Mouse (Mus musculus) midbrain, embryonic 10.5 days (tissue): ENCODE results near the gene Duoxa1. TPM values are rescaled to one million over a fixed set of nuclear protein-coding genes. Genes with fewer than 3 reads are reported as not detected.

Experiments
- DNase-seq: peaks from one replicate; pipeline ENCODE4 v3.0.0-alpha.2; 2017; ENCODE audit warnings: low spot score
- H3K27ac ChIP-seq: fragments of 300-500 bp; sonication (generic); replicated peaks from 2 replicates; pipeline ENCODE4 v1.5.1; 2016; ENCODE audit warnings: mild to moderate bottlenecking
- H3K27me3 ChIP-seq: fragments of 300-500 bp; sonication (generic); 2 replicates; pipeline ENCODE4 v1.6.1; 2016; ENCODE audit warnings: low read depth, mild to moderate bottlenecking; ENCODE audit not compliant: poor library complexity, severe bottlenecking
- H3K36me3 ChIP-seq: fragments of 300-500 bp; sonication (generic); 2 replicates; pipeline ENCODE4 v1.6.1; 2016; ENCODE audit warnings: mild to moderate bottlenecking, moderate library complexity
- H3K4me1 ChIP-seq: fragments of 300-500 bp; sonication (generic); 2 replicates; pipeline ENCODE4 v1.6.1; 2016
- H3K4me3 ChIP-seq: fragments of 300-500 bp; sonication (generic); 2 replicates; pipeline ENCODE4 v1.5.1; 2016; ENCODE audit warnings: mild to moderate bottlenecking, moderate library complexity
- H3K9me3 ChIP-seq: fragments of 300-500 bp; sonication (generic); replicated peaks from 2 replicates; pipeline ENCODE4 v1.6.1; 2016; ENCODE audit warnings: mild to moderate bottlenecking
- WGBS: fragments of 180-500 bp; shearing (Covaris S2); methylation state at CpG from one replicate; pipeline ENCODE4 v1.1.7; 2016; 5-methylcytosine and 5-hydroxymethylcytosine counted together
- polyA plus RNA-seq: library from polyadenylated mRNA; unstranded; fragments of >200 nt; fragmentation: Nextera tagmentation; extraction: Ambion mirVana; gene quantifications from 2 replicates; pipeline ENCODE4 v1.2.1, GENCODE M21; 2016

The Duoxa1 gene
- polyA plus RNA-seq, 1 experiment from 2014 or later = not detected

DNA sequence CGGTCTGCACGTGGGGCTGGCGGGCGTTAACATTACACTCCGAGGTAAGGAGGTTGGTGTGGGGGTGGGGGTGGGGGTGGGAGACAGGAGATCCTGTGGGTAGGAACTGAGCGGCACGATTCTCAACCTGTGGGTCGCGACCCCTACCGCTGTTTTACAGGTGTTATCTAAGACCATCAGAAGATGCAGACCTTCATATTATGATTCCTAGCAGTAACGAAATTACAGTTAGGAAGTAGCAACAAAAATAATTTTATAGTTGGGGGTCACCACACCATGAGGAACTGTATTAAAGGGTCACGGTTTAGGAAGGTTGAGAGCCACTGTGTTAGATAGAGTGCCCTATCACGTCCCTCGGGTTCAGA is 12.9 kb downstream of the Duoxa1 start:
- H3K4me3 ChIP-seq = peak overlapping the region; percentile 54
- no peak for DNase-seq
- H3K4me1 ChIP-seq = peaks cover 55% of the 10 kb centered on the region
- no peaks in the 10 kb centered on the region for H3K36me3 ChIP-seq
- H3K27me3 ChIP-seq = peaks cover 100% of the 10 kb centered on the region
- H3K9me3 ChIP-seq = no peaks in the 10 kb centered on the region
- H3K27ac ChIP-seq = no peak overlapping the region
- WGBS = 6% methylated on average over 14 of the region's 14 CpGs

DNA sequence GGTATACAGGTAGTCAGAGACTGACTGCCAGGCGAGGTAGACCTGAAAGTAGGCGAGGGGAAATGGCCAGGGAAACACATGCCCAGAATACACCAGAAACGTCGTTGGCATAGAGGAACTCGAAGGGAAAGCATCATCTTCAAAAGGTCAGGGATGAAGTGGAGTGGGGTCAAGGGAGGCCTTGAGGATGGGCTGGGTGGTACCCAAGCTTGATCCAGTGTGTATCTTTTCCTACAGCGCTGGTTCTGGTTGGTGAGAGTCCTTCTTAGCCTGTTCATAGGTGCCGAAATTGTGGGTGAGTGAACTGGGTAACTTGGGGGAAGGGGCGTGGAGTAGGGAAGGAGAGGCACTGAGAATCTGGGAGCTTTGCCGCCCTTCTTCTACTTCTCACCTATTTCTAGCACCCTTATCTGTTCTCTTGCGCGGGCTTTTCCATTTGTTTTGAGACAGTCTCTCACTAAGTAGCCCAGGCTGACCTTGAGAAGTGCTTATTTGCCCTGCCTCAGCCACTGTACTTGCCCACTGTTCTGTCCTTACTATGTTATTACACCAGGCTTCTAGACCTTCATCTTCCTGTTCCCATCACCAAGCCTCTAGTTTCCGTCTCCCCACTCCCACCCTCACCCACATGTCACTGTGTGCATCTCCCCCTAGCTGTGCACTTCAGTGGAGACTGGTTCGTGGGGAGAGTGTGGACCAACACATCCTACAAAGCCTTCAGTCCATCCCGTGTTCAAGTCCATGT is 13.4 kb downstream of the Duoxa1 start:
- H3K4me3 ChIP-seq = no peak overlapping the region
- peak; percentile 27 for DNase-seq
- H3K36me3 ChIP-seq = no peaks in the 10 kb centered on the region
- no peaks in the 10 kb centered on the region for H3K9me3 ChIP-seq
- WGBS = 5% methylated on average over 14 of the region's 14 CpGs
- H3K27ac ChIP-seq = no peak overlapping the region
- peaks cover 55% of the 10 kb centered on the region for H3K4me1 ChIP-seq
- H3K27me3 ChIP-seq = peaks cover 100% of the 10 kb centered on the region

DNA sequence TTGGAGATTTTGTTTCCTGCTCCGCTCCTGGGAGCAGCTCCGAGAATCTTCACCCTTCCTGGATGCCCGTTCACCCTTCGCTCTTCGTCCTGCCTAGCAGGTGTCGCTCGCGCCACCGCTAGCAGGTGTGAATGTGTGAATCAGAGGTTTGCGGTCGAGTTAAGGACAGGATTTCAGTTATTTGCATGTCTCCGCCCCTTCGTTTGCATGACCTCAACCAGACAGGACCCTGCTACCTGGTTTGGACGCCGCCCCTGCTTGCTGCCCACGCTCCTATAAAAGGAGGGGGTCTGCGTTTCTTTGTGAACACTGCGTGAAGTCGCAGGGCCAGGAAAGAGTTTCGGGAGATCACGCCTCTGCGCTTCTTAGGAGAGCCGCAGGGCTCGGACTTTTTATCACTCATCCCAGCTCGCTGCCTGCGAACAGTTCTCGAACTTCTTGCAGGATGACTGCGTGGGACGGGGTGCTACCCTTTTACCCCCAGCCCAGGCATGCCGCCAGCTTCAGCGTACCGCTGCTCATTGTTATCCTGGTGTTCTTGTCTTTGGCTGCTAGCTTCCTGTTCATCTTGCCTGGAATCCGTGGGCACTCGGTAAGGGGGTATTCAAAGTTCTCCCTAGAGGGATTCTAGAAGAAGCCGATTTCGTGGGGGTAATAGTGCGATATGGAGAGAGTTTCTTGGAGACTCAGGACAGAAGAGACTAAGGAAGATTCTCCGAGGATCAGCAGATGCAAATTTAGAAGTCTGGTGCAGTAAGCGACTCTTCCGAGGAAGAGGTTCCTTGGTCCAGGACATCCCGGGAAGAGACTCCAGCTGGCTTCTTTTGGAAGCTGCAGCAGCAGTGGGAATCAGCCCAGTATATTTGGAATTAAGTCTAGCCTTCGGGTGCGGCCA is 14.7 kb downstream of the Duoxa1 start, which contains the start of gene Duoxa2:
Gene Duoxa2 (plus strand): TSS at position 305 of the 895 bp plus-strand sequence.
- Histone ChIP-seq H3K27me3 (peaks cover 100% of the 10 kb centered on the region), H3K4me3 (peak within 1 kb of the TSS; percentile 48), H3K9me3 (no peaks in the 10 kb centered on the region), H3K4me1 (peaks cover 55% of the 10 kb centered on the region), H3K27ac (no peak within 1 kb of the TSS), H3K36me3 (no peaks in the 10 kb centered on the region)
- peak; percentile 52 for DNase-seq
- 1% methylated on average over 43 of the region's 43 CpGs for WGBS

DNA sequence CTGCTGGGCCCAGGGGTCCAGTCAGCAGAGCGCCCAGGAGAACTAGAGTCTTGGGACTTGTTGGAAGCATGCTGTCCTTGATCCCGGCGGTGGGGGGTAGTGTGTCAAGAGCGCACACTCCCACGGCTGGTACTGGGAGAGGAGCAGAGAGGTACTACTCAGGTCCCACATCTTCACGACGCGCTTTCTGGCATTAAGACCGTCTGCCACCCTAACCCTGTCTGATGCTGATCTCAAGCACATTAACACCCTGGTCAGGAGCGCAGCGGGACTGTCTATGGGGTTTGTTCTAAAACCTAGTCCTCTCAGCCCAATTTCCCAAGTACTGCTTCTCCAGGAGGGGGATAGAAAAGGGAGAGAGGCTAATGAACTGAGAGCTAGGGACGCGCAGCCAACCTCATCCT is 15.4 kb downstream of the Duoxa1 start, which contains the start of gene Duox2:
Gene Duox2 (minus strand): TSS at position 354 of the 404 bp plus-strand sequence.
- DNase-seq = no peak

DNA sequence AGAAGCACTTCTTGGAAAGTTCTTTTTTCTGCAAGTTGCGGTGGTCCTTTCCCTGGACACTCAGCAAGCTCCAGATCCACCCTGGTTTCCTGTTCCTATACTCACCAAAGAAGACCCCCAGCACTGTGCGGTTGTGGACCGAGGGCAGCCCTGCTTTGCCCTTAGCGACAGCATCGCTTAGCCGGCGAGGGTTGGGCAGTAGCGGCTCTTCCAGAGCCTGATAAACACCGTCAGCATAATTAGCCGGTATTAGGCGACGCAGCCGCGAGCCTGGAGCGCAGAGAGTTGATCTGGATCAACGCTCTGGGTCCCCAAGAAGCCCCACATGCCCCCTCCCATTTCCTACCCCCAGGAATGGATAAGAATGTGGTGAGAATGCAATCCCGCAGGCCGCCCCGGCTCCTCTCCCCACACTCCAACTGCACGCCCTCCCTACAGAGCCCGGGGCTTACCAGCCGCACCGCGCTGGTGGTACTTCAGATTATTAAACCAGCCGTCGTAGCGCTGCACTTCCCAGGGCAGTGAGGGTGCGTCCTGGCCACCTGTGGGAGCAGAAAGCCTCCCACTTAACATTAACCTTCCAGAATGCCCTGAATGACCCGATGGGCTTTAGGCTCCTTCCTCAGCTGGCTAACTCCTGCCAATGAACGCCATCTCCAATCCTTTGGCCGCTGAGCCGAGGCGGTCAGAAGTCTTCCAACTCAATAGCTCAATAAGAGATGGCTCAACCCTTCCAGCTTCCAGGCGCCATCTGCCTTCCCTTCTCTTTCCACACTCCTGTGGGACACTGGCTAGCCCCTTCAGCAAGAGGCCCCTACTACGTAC is 16.0 kb downstream of the Duoxa1 start:
- no peaks in the 10 kb centered on the region for H3K9me3 ChIP-seq
- no peaks in the 10 kb centered on the region for H3K36me3 ChIP-seq
- DNase-seq = peak; percentile 63
- no peak overlapping the region for H3K27ac ChIP-seq
- WGBS = under 1% methylated on average over 35 of the region's 35 CpGs
- H3K27me3 ChIP-seq = peaks cover 96% of the 10 kb centered on the region
- peaks cover 55% of the 10 kb centered on the region for H3K4me1 ChIP-seq
- H3K4me3 ChIP-seq = peak overlapping the region; percentile 45

More for the DNA sequence above, 15.4 kb downstream of the Duoxa1 start, which contains the start of gene Duox2:
- Histone ChIP-seq H3K36me3 (no peaks in the 10 kb centered on the region), H3K4me1 (peaks cover 55% of the 10 kb centered on the region), H3K4me3 (peak within 1 kb of the TSS; percentile 48), H3K9me3 (no peaks in the 10 kb centered on the region), H3K27me3 (peaks cover 100% of the 10 kb centered on the region), H3K27ac (no peak within 1 kb of the TSS)
- WGBS = 2% methylated on average over 13 of the region's 13 CpGs

DNA sequence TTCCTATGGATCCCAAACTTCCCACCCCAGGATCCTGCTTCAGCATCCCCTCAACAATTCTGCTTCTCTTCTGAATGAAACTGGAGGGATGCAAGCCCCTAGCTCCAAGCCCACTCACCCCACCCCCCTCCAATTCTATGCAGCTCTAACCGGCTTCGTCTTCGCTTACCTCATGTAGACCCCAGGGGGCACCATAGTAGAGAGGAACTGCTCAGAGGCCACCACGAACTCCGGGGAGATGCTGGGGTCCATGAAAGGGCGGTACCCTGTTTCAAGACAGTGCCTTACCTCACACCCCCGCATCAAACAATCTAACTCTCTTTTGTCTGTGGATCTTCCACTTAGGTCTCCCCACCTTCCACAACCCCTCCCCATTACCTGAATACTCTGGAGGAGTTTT is 18.6 kb downstream of the Duoxa1 start:
- no peak overlapping the region for H3K4me3 ChIP-seq
- 4% methylated on average over 7 of the region's 7 CpGs for WGBS
- H3K9me3 ChIP-seq = no peaks in the 10 kb centered on the region
- H3K27ac ChIP-seq = no peak overlapping the region
- H3K4me1 ChIP-seq = peaks cover 36% of the 10 kb centered on the region
- peaks cover 87% of the 10 kb centered on the region for H3K27me3 ChIP-seq
- no peak for DNase-seq
- H3K36me3 ChIP-seq = no peaks in the 10 kb centered on the region

DNA sequence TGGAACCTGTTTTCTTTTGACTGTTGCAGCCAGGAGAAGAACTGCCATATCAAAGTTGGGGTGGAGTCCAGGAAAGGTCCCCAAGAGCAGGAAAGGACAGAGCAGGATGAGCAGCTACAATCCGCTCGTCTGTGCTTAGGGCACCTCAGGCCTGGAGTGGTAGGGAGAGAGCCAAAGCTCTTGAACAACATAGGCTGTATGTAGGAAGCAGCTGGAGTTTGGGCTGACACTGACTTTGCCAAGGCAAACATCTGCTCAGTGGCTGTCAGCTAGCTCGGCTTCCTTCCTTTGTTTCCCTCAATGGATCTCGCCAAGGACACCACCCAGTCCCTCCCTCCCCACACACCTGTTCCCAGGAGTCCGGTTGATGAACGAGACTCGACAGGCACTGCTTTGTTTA is 27.4 kb downstream of the Duoxa1 start:
- DNase-seq = no peak
- no peak overlapping the region for H3K27ac ChIP-seq
- no peak overlapping the region for H3K4me3 ChIP-seq
- WGBS = 72% methylated on average over 7 of the region's 7 CpGs
- H3K27me3 ChIP-seq = 0 out of 2 replicates have a peak, but pooled peaks cover 7% of the 10 kb centered on the region
- no peaks in the 10 kb centered on the region for H3K36me3 ChIP-seq
- H3K4me1 ChIP-seq = no peaks in the 10 kb centered on the region
- no peaks in the 10 kb centered on the region for H3K9me3 ChIP-seq

DNA sequence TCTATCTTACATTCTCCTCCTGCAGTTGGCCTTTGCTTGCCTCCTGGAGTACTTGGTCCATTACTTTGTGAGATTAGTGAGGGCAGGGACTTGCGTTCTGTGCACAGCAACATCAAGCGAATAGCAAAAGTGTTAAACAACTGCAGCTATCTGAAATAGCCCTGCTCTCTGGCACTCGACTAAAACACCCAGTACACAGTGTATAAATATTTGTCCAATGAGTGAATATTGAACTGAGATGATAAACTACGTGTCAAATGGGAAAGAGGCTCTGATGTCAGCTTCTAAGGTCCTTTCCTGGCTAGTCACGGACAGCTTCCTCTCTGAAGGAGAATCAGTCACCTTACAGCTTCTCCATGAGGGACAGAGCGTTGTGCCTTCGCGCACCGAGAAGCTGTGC is 29.4 kb downstream of the Duoxa1 start:
- no peak overlapping the region for H3K27ac ChIP-seq
- 89% methylated on average over 9 of the region's 9 CpGs for WGBS
- no peaks in the 10 kb centered on the region for H3K36me3 ChIP-seq
- H3K4me3 ChIP-seq = no peak overlapping the region
- H3K9me3 ChIP-seq = no peaks in the 10 kb centered on the region
- no peak for DNase-seq
- no peaks in the 10 kb centered on the region for H3K27me3 ChIP-seq
- no peaks in the 10 kb centered on the region for H3K4me1 ChIP-seq

DNA sequence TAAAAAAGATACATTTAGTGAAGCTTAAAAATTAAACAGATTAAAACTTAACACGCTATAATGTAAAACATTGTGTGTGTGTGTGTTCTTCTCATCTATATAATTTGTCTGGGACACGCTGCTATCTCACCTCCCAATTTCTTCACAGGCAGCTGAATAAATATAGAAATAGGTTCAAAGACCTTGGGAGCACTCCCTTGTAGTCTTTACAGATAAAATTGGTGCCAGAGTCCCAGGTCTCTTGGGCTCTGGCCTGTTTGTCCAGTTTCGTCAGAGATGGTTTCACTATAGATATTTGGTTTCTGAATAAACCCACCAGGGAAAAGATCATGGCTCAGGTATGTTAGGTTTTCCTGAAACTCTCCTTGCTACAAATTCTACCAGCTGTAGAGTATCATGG is 34.8 kb downstream of the Duoxa1 start:
- H3K27ac ChIP-seq = no peak overlapping the region
- H3K4me3 ChIP-seq = no peak overlapping the region
- no peaks in the 10 kb centered on the region for H3K27me3 ChIP-seq
- peaks cover 5% of the 10 kb centered on the region; the same call in 1 of the 2 replicates for H3K4me1 ChIP-seq
- 91% methylated on average over 3 of the region's 3 CpGs for WGBS
- no peaks in the 10 kb centered on the region for H3K9me3 ChIP-seq
- DNase-seq = no peak
- H3K36me3 ChIP-seq = no peaks in the 10 kb centered on the region

DNA sequence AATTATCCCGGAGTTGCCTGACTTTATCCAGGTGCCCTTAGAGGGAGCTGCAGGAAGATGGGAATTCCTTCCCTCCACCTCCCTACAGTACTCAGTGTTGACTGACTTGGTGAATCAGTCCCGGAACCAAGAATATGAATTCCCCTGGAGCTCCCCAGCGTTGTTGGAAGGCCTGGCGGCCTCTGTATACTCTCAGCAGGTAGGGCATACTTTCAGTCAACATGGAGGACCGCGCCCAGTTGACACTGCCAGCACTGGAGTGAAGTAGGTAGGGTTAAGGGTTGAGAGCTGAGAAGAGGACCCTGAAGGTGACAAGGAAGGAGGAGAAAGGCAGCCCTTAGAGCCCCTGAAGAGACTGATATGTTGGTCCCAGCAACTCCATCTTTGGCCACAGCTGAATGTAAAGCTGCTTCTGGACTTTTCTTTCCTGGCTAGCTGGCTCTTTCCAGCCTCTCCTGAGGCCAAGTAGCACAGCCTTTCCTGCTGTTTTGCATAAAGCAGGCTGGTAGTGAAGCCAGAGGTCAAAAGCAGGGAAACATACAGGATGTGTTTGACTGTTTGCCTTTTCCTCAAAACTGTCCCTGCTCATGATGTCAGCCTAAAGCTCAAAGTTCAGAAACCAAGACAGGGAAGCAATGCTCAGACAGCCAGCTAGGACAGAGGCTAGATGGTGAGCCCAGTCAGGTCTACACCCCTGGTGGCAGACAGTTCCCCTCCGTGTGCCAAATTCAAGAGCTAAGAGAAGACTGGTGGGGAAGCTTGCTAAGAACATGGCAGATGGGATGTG is 46.9 kb downstream of the Duoxa1 start:
- Histone ChIP-seq H3K9me3 (no peaks in the 10 kb centered on the region), H3K27me3 (no peaks in the 10 kb centered on the region), H3K27ac (no peak overlapping the region), H3K4me3 (no peak overlapping the region), H3K4me1 (peaks cover 17% of the 10 kb centered on the region), H3K36me3 (peaks cover 4% of the 10 kb centered on the region)
- no peak for DNase-seq
- 86% methylated on average over 7 of the region's 7 CpGs for WGBS

DNA sequence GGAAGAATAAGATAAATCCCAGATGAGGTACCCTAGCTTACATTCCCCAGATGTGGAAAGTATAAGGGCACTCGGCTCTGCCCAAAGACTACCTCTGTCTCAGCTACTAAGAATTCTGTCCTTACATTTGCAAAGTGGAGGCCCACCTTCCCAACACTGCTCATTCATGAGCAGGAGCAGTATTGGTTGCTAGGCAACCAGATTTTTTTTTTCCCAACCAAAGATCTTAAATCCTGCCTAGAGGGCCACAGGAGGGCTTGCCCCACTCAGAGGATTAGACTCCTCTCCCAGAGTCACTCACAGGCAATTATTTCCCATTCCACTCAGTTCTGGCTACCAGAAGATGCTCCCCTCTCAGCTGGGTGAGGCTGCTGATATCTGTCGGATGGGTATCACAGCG is 48.8 kb downstream of the Duoxa1 start:
- Histone ChIP-seq H3K9me3 (no peaks in the 10 kb centered on the region), H3K4me3 (no peak overlapping the region), H3K27ac (no peak overlapping the region; the same call in 1 of the 2 replicates), H3K27me3 (no peaks in the 10 kb centered on the region), H3K4me1 (peaks cover 17% of the 10 kb centered on the region), H3K36me3 (peaks cover 16% of the 10 kb centered on the region)
- 46% methylated on average over 3 of the region's 3 CpGs for WGBS
- DNase-seq = peak; percentile 47

DNA sequence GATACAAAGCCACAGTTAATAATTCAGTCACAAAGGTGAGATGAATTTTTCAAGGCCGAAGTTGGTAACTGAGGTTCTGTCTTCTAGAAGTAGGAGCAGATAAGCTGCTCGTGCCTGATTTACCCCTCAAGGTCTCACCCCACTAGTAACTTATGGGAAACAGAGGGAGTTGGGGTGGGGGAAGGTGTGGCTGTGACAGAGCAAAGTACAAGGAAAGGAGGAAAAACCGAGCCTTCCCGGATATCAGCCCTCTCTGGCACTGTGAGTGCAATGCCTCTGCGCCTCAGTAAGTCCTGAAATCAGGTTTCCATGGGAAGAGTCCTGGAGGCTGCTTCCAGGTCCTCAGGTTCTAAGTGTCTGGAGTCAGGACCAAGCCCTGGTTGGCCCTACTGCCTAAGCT is 52.8 kb downstream of the Duoxa1 start:
- Histone ChIP-seq H3K4me3 (no peak overlapping the region), H3K9me3 (no peaks in the 10 kb centered on the region), H3K27me3 (no peaks in the 10 kb centered on the region), H3K27ac (no peak overlapping the region), H3K36me3 (peaks cover 20% of the 10 kb centered on the region), H3K4me1 (peaks cover 17% of the 10 kb centered on the region)
- WGBS = 90% methylated on average over 5 of the region's 5 CpGs
- DNase-seq = no peak
